ENCODE assay signal across 8 mouse cellular contexts in genomic region chr3:95950763-95951551, GRCm38 (mm10). TPM values are rescaled to one million over a fixed set of nuclear protein-coding genes. Genes with fewer than 3 reads are reported as not detected.
A peak's percentile ranks its signal among the peaks of the same experiment; 100 is the strongest.
DNase-seq lines count a peak whose midpoint lies in the region; ATAC-seq and TF ChIP-seq lines count a peak whose summit lies in the region.

No protein-coding gene starts in this region.

- no peaks in the 10 kb centered on the region for H3K9me3 ChIP-seq in kidney, embryonic 15.5 days (replicated peaks)

- peak overlapping the region; percentile 88 for H3K27ac ChIP-seq in bone marrow macrophage, adult 2 months (ENCODE audit: insufficient read depth, low read depth, low read length)
- peak overlapping the region; percentile 77 for H3K27ac ChIP-seq in embryonic fibroblast, embryonic 13.5 days (ENCODE audit: insufficient read depth, low read length)
- peak overlapping the region; percentile 97 for H3K27ac ChIP-seq in kidney, embryonic 15.5 days

- peak overlapping the region; percentile 50 for H3K9ac ChIP-seq in kidney, embryonic 15.5 days

- H3K27me3 ChIP-seq in kidney, embryonic 15.5 days: no peaks in the 10 kb centered on the region

- ATAC-seq in kidney, embryonic 15.5 days (replicated peaks; ENCODE audit: low FRiP score): peak; percentile 96
- ATAC-seq in monocyte, adult 5-6 weeks (replicated peaks; ENCODE audit: insufficient number of reproducible peaks, low FRiP score, low TSS enrichment, poor library complexity, severe bottlenecking): peak; percentile 94

- peaks cover 17% of the 10 kb centered on the region for H3K4me1 ChIP-seq in bone marrow macrophage, adult 2 months (ENCODE audit: control insufficient read depth, insufficient read depth, low read length)
- H3K4me1 ChIP-seq in embryonic fibroblast, embryonic 13.5 days (ENCODE audit: control insufficient read depth, insufficient read depth, low read length): no peaks in the 10 kb centered on the region
- peaks cover 7% of the 10 kb centered on the region for H3K4me1 ChIP-seq in kidney, embryonic 15.5 days

- peak overlapping the region; percentile 84 for H3K4me2 ChIP-seq in kidney, embryonic 15.5 days

- H3K36me3 ChIP-seq in kidney, embryonic 15.5 days: peaks cover 28% of the 10 kb centered on the region

- DNase-seq in A20 (ENCODE audit: low read depth, low spot score): peak; percentile 98
- peak; percentile 92 to 93 for DNase-seq in heart, adult 9 months (ENCODE audit: low spot score in 2 of 2)
- peak; percentile 90 for DNase-seq in liver
- DNase-seq in spleen, postnatal 4 days (ENCODE audit: low spot score in 2 of 2): peak; percentile 84 to 93

- TF ChIP-seq CTCF in bone marrow macrophage, adult 2 months (IDR thresholded peaks at IDR 0.05; ENCODE audit: low read depth, low read length): no peak
- no peak for TF ChIP-seq CTCF in embryonic fibroblast, embryonic 13.5 days (IDR thresholded peaks at IDR 0.05; ENCODE audit: borderline replicate concordance, insufficient read depth, low read length)

- 1% methylated on average over 49 of the region's 49 CpGs for WGBS in kidney, embryonic 15.5 days

- TF ChIP-seq POLR2A in bone marrow macrophage, adult 2 months (IDR thresholded peaks at IDR 0.05; ENCODE audit: borderline replicate concordance, low read depth, low read length): no peak
- TF ChIP-seq POLR2A in embryonic fibroblast, embryonic 13.5 days (IDR thresholded peaks at IDR 0.05; ENCODE audit: low read depth, low read length): peak; percentile 81

- peak overlapping the region; percentile 64 for H3K4me3 ChIP-seq in bone marrow macrophage, adult 2 months (ENCODE audit: insufficient read depth, low read length)
- H3K4me3 ChIP-seq in embryonic fibroblast, embryonic 13.5 days (ENCODE audit: insufficient read depth, low read length): peak overlapping the region; percentile 28
- H3K4me3 ChIP-seq in kidney, embryonic 15.5 days (replicated peaks): peak overlapping the region; percentile 62

RNA-seq across cellular contexts. Expression of gene Anp32e, which starts 21.9 kb away (rescaled TPM):
- 134 and 150 TPM in 2 replicates for polyA plus RNA-seq in bone marrow macrophage, adult 2 months (2012; ENCODE audit: insufficient read depth, insufficient read length, missing spikeins)
- 161 and 235 TPM in 2 replicates for polyA plus RNA-seq in embryonic fibroblast, embryonic 13.5 days (2011; ENCODE audit: insufficient read length, low read depth, missing spikeins)
- polyA plus RNA-seq in kidney, embryonic 15.5 days (2015; fragmentation: Nextera tagmentation; extraction: Ambion mirVana): 247 and 264 TPM in 2 replicates
- 108 to 150 TPM (median 134 TPM) in 3 replicates for total RNA-seq in monocyte, adult 5-6 weeks (2017)

RNA-seq across cellular contexts. Expression of gene Plekho1, which starts 44.8 kb away (rescaled TPM):
- 298 and 305 TPM in 2 replicates for polyA plus RNA-seq in bone marrow macrophage, adult 2 months (2012; ENCODE audit: insufficient read depth, insufficient read length, missing spikeins)
- polyA plus RNA-seq in embryonic fibroblast, embryonic 13.5 days (2011; ENCODE audit: insufficient read length, low read depth, missing spikeins): 53.5 and 57.7 TPM in 2 replicates
- polyA plus RNA-seq in kidney, embryonic 15.5 days (2015; fragmentation: Nextera tagmentation; extraction: Ambion mirVana): 43.5 and 44.2 TPM in 2 replicates
- total RNA-seq in monocyte, adult 5-6 weeks (2017): 73.1 to 144 TPM (median 131 TPM) in 3 replicates

RNA-seq across cellular contexts. Expression of gene Car14, which starts 46.5 kb away (rescaled TPM):
- not detected in 2 replicates for polyA plus RNA-seq in bone marrow macrophage, adult 2 months (2012; ENCODE audit: insufficient read depth, insufficient read length, missing spikeins)
- not detected in 2 replicates for polyA plus RNA-seq in embryonic fibroblast, embryonic 13.5 days (2011; ENCODE audit: insufficient read length, low read depth, missing spikeins)
- polyA plus RNA-seq in kidney, embryonic 15.5 days (2015; fragmentation: Nextera tagmentation; extraction: Ambion mirVana): 17.3 and 22.5 TPM in 2 replicates
- total RNA-seq in monocyte, adult 5-6 weeks (2017): not detected in 3 replicates

RNA-seq across cellular contexts. Expression of gene Aph1a, which starts 57.2 kb away (rescaled TPM):
- polyA plus RNA-seq in bone marrow macrophage, adult 2 months (2012; ENCODE audit: insufficient read depth, insufficient read length, missing spikeins): 116 and 118 TPM in 2 replicates
- 63.3 and 79.1 TPM in 2 replicates for polyA plus RNA-seq in embryonic fibroblast, embryonic 13.5 days (2011; ENCODE audit: insufficient read length, low read depth, missing spikeins)
- 37.4 and 40.8 TPM in 2 replicates for polyA plus RNA-seq in kidney, embryonic 15.5 days (2015; fragmentation: Nextera tagmentation; extraction: Ambion mirVana)
- 27.5 to 35.0 TPM (median 32.8 TPM) in 3 replicates for total RNA-seq in monocyte, adult 5-6 weeks (2017)

RNA-seq across cellular contexts. Expression of gene BC028528, which starts 59.2 kb away (rescaled TPM):
- polyA plus RNA-seq in bone marrow macrophage, adult 2 months (2012; ENCODE audit: insufficient read depth, insufficient read length, missing spikeins): 145 and 162 TPM in 2 replicates
- 18.7 and 23.6 TPM in 2 replicates for polyA plus RNA-seq in embryonic fibroblast, embryonic 13.5 days (2011; ENCODE audit: insufficient read length, low read depth, missing spikeins)
- polyA plus RNA-seq in kidney, embryonic 15.5 days (2015; fragmentation: Nextera tagmentation; extraction: Ambion mirVana): 38.0 and 42.3 TPM in 2 replicates
- 148 to 259 TPM (median 230 TPM) in 3 replicates for total RNA-seq in monocyte, adult 5-6 weeks (2017)

Comparison
In these comparisons a context has a peak if more than half of its experiments do, and no peak if none do; other contexts are left out.
1. Peak in every context shown above with its lines: DNase-seq, ATAC-seq, H3K4me3 ChIP-seq and H3K27ac ChIP-seq.
2. RNA of gene Car14, which starts 46.5 kb away (polyA plus RNA-seq): 17.3 to 22.5 TPM in kidney, embryonic 15.5 days; not detected in embryonic fibroblast, embryonic 13.5 days and not detected in bone marrow macrophage, adult 2 months; every median in the first group is over 10 times any median in the second.